Mouse (Mus musculus) cortical plate, adult 2 months (tissue): ENCODE data around the gene Col26a1.

ENCODE experiments used
- CTCF ChIP-seq: fragments of 200-500 bp; IDR thresholded peaks from 2 replicates; pipeline ENCODE4 v1.5.1; 2011; ENCODE audit warnings: mild to moderate bottlenecking, control low read depth, low read length; ENCODE audit not compliant: insufficient read depth; ENCODE audit errors: extremely low read depth
- POLR2A ChIP-seq: fragments of 200-500 bp; IDR thresholded peaks from 2 replicates; pipeline ENCODE4 v1.6.1; 2011; ENCODE audit warnings: mild to moderate bottlenecking, low read length, control low read depth; ENCODE audit not compliant: insufficient read depth; ENCODE audit errors: extremely low read depth

GRCm38 (mm10) chr5:136754053-136754591 is 128.9 kb downstream of the Col26a1 start:
- no peak for TF ChIP-seq CTCF
- TF ChIP-seq POLR2A: no peak
